Mouse (Mus musculus): ENCODE data around the gene Hkdc1. TPM values are rescaled to one million over a fixed set of nuclear protein-coding genes. Genes with fewer than 3 reads are reported as not detected.

Gene Hkdc1
- total RNA-seq, 2 experiments from 2014 or later = 2.3 to 3.8 TPM

Other genes with a start within 250 kb of the Hkdc1 start
- 10 to 100 TPM; 20.7 to 21.3 TPM for gene Tspan15, start 191.2 kb downstream of the Hkdc1 start, total RNA-seq (2021)
- under 1 TPM in 1 of 2 experiments, not detected in 1; 0.20 TPM for gene Tacr2, start 170.1 kb downstream of the Hkdc1 start, total RNA-seq (2021)
- 100 to 1,000 TPM; 297 to 303 TPM for gene Hk1, start 42.6 kb downstream of the Hkdc1 start, total RNA-seq (2021)
- 1 to 10 TPM; 1.2 to 2.0 TPM for gene 4930507D05Rik, start 27.0 kb upstream of the Hkdc1 start, total RNA-seq (2021)
- 10 to 100 TPM; 23.6 to 24.7 TPM for gene Supv3l1, start 27.2 kb upstream of the Hkdc1 start, total RNA-seq (2021)
- gene Vps26a, start 64.3 kb upstream of the Hkdc1 start, total RNA-seq (2021) = 10 to 100 TPM; 41.0 to 45.9 TPM
- 1 to 10 TPM; 7.9 TPM for gene Srgn, start 105.0 kb upstream of the Hkdc1 start, total RNA-seq (2021)
- 100 to 1,000 TPM; 212 to 215 TPM for gene Kif1bp, start 156.0 kb upstream of the Hkdc1 start, total RNA-seq (2021)
- 10 to 100 TPM; 20.4 to 25.3 TPM for gene Ddx21, start 179.8 kb upstream of the Hkdc1 start, total RNA-seq (2021)
- gene Ddx50, start 228.7 kb upstream of the Hkdc1 start, total RNA-seq (2021) = 10 to 100 TPM; 75.7 to 87.6 TPM